Mouse (Mus musculus) spleen, adult 2 months (tissue): ENCODE results near the gene Il17ra. TPM values are rescaled to one million over a fixed set of nuclear protein-coding genes. Genes with fewer than 3 reads are reported as not detected.

Experiments
- DNase-seq, 2 experiments: peaks; one replicate each; pipeline versions ENCODE4 v3.0.0 to v3.0.0-alpha.2; 2012 to 2021; ENCODE audit warnings: low spot score in 2 of 2, low read depth in 1 of 2
- H3K27ac ChIP-seq: fragments of 200-500 bp; 2 replicates; pipeline ENCODE4 v1.5.1; 2012; ENCODE audit warnings: low read length, inconsistent platforms; ENCODE audit not compliant: insufficient read depth
- H3K27me3 ChIP-seq: fragments of 200-500 bp; 2 replicates; pipeline ENCODE4 v1.6.1; 2012; ENCODE audit warnings: mild to moderate bottlenecking, moderate library complexity, low read length, inconsistent platforms; ENCODE audit not compliant: control insufficient read depth, insufficient read depth
- H3K36me3 ChIP-seq: fragments of 200-500 bp; 2 replicates; pipeline ENCODE4 v1.6.1; 2012; ENCODE audit warnings: mild to moderate bottlenecking, low read length, inconsistent platforms; ENCODE audit not compliant: control insufficient read depth, insufficient read depth
- H3K4me1 ChIP-seq: fragments of 200-500 bp; 2 replicates; pipeline ENCODE4 v1.6.1; 2011; ENCODE audit warnings: inconsistent platforms; ENCODE audit not compliant: control insufficient read depth, insufficient read depth, insufficient read length
- H3K4me3 ChIP-seq: fragments of 200-500 bp; 2 replicates; pipeline ENCODE4 v1.5.1; 2011; ENCODE audit warnings: mild to moderate bottlenecking, inconsistent platforms; ENCODE audit not compliant: insufficient read depth, insufficient read length; ENCODE audit errors: extremely low read depth
- CTCF ChIP-seq: fragments of 200-500 bp; IDR thresholded peaks from 2 replicates; pipeline ENCODE4 v1.5.1; 2011; ENCODE audit warnings: mild to moderate bottlenecking, inconsistent platforms; ENCODE audit not compliant: insufficient read depth, insufficient read length, insufficient replicate concordance; ENCODE audit errors: extremely low read depth
- POLR2A ChIP-seq: fragments of 200-500 bp; IDR thresholded peaks from 2 replicates; pipeline ENCODE4 v1.6.1; 2011; ENCODE audit warnings: low read depth, low read length, inconsistent platforms
- WGBS: fragments of 180-500 bp; shearing (Covaris S2); methylation state at CpG from one replicate; pipeline ENCODE4 v1.1.7; 2018; 5-methylcytosine and 5-hydroxymethylcytosine counted together
- polyA plus RNA-seq: library from polyadenylated mRNA; depleted of rRNA; stranded (reverse); fragments of >200 nt; gene quantifications from 2 replicates; pipeline ENCODE4 v1.2.3, GENCODE M21; 2012

Gene Il17ra
- polyA plus RNA-seq, 1 experiment = 93.1 TPM

DNA sequence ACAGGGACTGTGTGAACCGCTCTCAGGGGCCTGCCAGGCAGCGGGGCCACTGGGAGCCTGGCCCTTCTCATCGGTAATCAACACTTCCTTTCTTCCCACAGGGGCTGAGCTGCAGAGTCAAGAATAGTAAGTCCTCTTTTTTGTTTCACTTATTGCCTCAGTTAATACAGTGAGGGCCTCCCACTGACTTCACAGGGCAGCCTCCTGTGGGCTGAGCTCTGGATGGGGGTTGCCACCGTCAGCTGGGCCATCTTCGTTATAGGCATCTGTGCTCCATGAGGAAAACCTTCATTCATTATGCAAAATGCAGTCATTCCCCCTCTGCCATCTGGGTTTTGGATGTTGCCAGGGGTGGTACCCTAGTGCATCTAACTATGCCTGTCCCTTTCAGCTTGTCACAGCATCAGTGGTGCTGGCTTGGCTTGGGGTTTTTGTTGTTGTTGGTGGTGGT, 9.0 kb downstream of the Il17ra start:
- H3K4me3 ChIP-seq = peak overlapping the region; percentile 29; the same call in 1 of the 2 replicates
- no peak for TF ChIP-seq CTCF
- no peak for TF ChIP-seq POLR2A
- H3K36me3 ChIP-seq = peaks cover 23% of the 10 kb centered on the region
- peak in 1 of 2 experiments; percentile 46 for DNase-seq
- no peaks in the 10 kb centered on the region for H3K27me3 ChIP-seq
- peaks cover 40% of the 10 kb centered on the region; the same call in 1 of the 2 replicates for H3K4me1 ChIP-seq
- peak overlapping the region; percentile 79 for H3K27ac ChIP-seq
- 11% methylated on average over 5 of the region's 5 CpGs for WGBS

DNA sequence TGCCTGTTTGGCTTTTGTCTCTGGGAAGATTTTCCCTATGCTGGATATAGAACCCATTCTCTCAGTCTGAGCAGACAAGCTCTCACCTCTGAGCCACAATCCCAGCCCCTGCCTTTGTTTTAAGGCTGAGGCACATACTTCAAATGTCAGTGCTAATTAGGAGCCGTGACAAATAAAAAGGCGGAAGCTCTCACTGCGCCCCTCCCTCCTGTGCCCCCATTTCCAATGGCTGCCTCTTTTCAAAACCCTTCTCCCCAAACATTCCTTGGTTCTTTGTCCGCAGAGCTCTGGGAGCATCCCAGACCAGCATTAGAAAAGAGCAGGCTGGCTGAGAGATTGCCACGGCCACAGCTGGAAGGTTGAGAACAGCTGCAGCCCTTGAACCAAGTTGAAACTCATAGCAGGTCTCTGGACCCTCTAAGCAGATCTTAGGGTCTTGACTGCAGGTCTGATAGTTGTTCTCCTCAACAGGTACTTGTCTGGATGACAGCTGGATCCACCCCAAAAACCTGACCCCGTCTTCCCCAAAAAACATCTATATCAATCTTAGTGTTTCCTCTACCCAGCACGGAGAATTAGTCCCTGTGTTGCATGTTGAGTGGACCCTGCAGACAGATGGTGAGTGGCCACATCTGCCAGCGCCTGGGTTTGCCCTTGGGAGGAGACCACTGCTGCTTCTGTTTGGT, 9.6 kb downstream of the Il17ra start:
- Histone ChIP-seq H3K36me3 (peaks cover 25% of the 10 kb centered on the region), H3K4me3 (no peak overlapping the region), H3K27ac (peak overlapping the region; percentile 79), H3K4me1 (peaks cover 36% of the 10 kb centered on the region; the same call in 1 of the 2 replicates), H3K27me3 (no peaks in the 10 kb centered on the region)
- TF ChIP-seq CTCF (no peak), POLR2A (no peak)
- no peak for DNase-seq
- 43% methylated on average over 8 of the region's 8 CpGs for WGBS

DNA sequence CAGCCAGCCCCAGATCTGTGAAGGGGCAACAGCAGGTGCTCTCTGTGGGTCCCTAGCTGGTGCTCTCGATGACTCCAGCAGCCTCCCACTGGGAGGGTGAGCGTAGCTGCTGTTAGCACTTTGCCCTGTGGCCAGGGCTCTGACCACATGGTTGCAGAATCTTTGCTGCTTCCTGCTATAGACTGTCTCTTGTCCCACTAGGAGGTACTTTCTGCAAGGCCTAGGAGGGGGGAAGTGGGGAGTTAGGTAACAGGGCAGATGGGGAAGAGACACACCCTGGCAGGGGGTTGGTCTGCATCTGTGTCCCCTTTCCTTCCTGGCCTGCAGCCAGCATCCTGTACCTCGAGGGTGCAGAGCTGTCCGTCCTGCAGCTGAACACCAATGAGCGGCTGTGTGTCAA, 10.4 kb downstream of the Il17ra start:
- Histone ChIP-seq H3K4me1 (peaks cover 28% of the 10 kb centered on the region; the same call in 1 of the 2 replicates), H3K27ac (0 out of 2 replicates have a peak overlapping the region, but pooled peaks have one; percentile 11), H3K36me3 (peaks cover 30% of the 10 kb centered on the region), H3K4me3 (no peak overlapping the region), H3K27me3 (no peaks in the 10 kb centered on the region)
- TF ChIP-seq POLR2A = no peak
- TF ChIP-seq CTCF = no peak
- whole genome bisulfite sequencing = 11% methylated on average over 5 of the region's 5 CpGs
- DNase-seq = peak in 1 of 2 experiments; percentile 74

DNA sequence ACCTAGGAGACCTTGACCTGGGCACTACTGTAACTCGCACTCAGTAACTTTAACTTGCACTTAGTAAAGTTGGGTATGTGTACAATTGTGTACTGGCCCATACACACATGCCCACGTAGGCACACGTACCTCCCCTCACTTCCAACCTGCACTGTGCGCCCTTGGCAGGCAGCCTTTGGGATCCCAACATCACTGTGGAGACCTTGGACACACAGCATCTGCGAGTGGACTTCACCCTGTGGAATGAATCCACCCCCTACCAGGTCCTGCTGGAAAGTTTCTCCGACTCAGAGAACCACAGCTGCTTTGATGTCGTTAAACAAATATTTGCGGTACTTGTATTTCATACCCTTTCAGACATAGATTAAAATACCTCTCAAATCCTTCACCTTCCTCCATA, 12.2 kb downstream of the Il17ra start:
- WGBS = 93% methylated on average over 8 of the region's 8 CpGs
- Histone ChIP-seq H3K27me3 (no peaks in the 10 kb centered on the region), H3K4me3 (no peak overlapping the region), H3K27ac (no peak overlapping the region), H3K4me1 (peaks cover 22% of the 10 kb centered on the region; the same call in 1 of the 2 replicates), H3K36me3 (peaks cover 45% of the 10 kb centered on the region)
- DNase-seq = no peak
- TF ChIP-seq CTCF (no peak), POLR2A (no peak)

DNA sequence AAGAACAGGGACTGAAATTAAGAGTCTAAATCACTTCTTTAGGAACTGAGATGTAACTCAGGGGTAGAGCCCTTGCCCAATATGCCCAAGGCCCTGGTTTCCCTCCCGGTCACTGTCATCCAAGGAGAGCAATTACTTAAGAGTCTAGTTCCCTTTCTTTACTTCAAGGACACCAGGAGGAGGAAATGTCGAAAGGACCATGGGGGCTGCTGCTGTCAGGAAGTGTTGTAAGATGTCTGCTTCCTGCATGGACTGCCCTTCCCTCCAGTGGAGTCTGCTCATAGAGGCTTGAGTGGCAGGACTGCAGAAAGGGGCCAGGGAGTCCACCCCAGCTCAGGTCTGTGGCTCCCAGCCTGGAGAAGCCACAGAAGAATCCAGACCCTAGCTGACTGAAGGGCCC, 16.3 kb downstream of the Il17ra start:
- Histone ChIP-seq H3K36me3 (peaks cover 67% of the 10 kb centered on the region), H3K4me1 (peaks cover 2% of the 10 kb centered on the region; the same call in 1 of the 2 replicates), H3K4me3 (no peak overlapping the region), H3K27me3 (no peaks in the 10 kb centered on the region), H3K27ac (no peak overlapping the region)
- TF ChIP-seq POLR2A (no peak), CTCF (no peak)
- no peak for DNase-seq
- 37% methylated on average over 2 of the region's 2 CpGs for WGBS

DNA sequence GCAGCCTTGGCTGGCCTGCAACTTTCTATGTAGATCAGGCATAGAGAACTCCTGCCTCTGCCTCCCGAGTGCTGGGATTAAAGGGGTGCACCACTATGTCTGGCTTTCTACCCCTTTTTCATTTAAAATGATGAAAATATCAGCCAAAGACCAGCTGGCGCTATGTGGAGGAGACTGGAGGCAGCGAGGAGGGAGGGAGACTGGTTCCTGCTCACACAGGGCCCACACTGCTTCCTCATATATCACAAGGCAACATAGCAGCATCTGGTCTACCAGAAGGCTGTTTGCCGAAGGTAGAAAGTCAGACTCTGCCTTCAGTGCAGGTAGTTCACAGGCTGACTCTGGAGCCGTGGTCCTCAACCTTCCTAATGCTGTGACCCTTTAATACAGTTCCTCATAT, 17.3 kb downstream of the Il17ra start:
- Histone ChIP-seq H3K27me3 (no peaks in the 10 kb centered on the region), H3K4me3 (no peak overlapping the region), H3K36me3 (peaks cover 57% of the 10 kb centered on the region), H3K27ac (no peak overlapping the region), H3K4me1 (peaks cover 5% of the 10 kb centered on the region; the same call in 1 of the 2 replicates)
- DNase-seq = no peak
- WGBS = 85% methylated on average over 5 of the region's 5 CpGs
- TF ChIP-seq CTCF (no peak), POLR2A (no peak)

DNA sequence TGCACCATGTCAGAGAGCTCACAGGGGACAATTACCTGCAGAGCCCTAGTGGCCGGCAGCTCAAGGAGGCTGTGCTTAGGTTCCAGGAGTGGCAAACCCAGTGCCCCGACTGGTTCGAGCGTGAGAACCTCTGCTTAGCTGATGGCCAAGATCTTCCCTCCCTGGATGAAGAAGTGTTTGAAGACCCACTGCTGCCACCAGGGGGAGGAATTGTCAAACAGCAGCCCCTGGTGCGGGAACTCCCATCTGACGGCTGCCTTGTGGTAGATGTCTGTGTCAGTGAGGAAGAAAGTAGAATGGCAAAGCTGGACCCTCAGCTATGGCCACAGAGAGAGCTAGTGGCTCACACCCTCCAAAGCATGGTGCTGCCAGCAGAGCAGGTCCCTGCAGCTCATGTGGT, 18.5 kb downstream of the Il17ra start:
- H3K4me1 ChIP-seq = peaks cover 5% of the 10 kb centered on the region; the same call in 1 of the 2 replicates
- no peak overlapping the region for H3K4me3 ChIP-seq
- TF ChIP-seq CTCF = peak; percentile 59; the same call in 1 of the 2 replicates
- no peak for TF ChIP-seq POLR2A
- H3K27me3 ChIP-seq = no peaks in the 10 kb centered on the region
- H3K36me3 ChIP-seq = peaks cover 49% of the 10 kb centered on the region
- DNase-seq = peak in 1 of 2 experiments; percentile 52
- WGBS = 81% methylated on average over 6 of the region's 6 CpGs
- H3K27ac ChIP-seq = no peak overlapping the region
